Mouse (Mus musculus): Measurements from ENCODE around the gene Prdx6. TPM values are rescaled to one million over a fixed set of nuclear protein-coding genes. Genes with fewer than 3 reads are reported as not detected.

The Prdx6 gene
- polyA plus RNA-seq, 1 experiment from 2014 or later, result 490 TPM

DNA sequence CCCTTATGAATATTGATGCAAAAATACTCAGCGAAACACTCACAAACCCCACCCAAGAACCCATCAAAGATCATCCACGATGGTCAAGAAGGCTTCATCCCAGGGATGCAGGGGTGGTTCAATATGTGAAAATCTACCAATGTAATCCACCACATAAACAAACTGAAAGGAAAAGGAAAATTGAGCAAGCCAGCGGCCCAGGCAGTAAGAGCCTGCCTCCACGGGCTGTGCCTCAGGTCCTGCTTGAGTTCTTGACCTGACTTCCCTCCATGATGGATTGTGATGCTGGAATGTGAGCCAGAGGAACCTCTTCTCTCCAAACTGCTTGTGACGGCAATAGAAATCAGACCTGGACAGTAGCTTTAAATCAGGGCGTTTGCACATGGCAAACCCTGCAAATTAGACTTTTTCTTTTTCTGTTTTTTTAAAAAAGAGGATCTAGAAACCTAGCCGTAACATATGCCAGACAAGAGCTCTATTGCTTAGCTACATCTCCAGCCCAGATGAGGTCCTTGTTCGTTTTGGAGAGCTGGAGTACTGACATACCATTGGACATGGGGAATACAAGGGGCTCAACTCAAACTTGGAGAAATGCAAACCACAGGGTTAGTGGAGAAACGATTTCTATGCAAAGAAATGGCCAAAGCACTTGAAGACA, 60.6 kb downstream of the Prdx6 start:
- 79% methylated on average over 9 of the region's 9 CpGs for WGBS
- H3K4me1 ChIP-seq (replicated peaks), result no peaks in the 10 kb centered on the region; the same call in 1 of the 2 replicates
- no peaks in the 10 kb centered on the region for H3K27me3 ChIP-seq (ENCODE audit: insufficient read depth, poor library complexity, severe bottlenecking)
- no peak overlapping the region for H3K4me3 ChIP-seq
- H3K27ac ChIP-seq, result no peak overlapping the region
- H3K9me3 ChIP-seq, result 0 out of 2 replicates have a peak, but pooled peaks cover 2% of the 10 kb centered on the region
- H3K36me3 ChIP-seq, result no peaks in the 10 kb centered on the region
- DNase-seq (ENCODE audit: low spot score), result no peak

Other genes starting within 250 kb of the Prdx6 start
- gene Zbtb37, start 216.4 kb downstream of the Prdx6 start, polyA plus RNA-seq (2016; fragmentation: Nextera tagmentation; extraction: Ambion mirVana), result 7.4 and 7.9 TPM in 2 replicates
- 48.2 and 65.0 TPM in 2 replicates for gene Dars2, start 180.6 kb downstream of the Prdx6 start, polyA plus RNA-seq (2016; fragmentation: Nextera tagmentation; extraction: Ambion mirVana)
- 33.0 and 39.9 TPM in 2 replicates for gene Cenpl, start 180.5 kb downstream of the Prdx6 start, polyA plus RNA-seq (2016; fragmentation: Nextera tagmentation; extraction: Ambion mirVana)
- 15.5 and 15.6 TPM in 2 replicates for gene Klhl20, start 119.7 kb downstream of the Prdx6 start, polyA plus RNA-seq (2016; fragmentation: Nextera tagmentation; extraction: Ambion mirVana)
- 4.1 and 4.9 TPM in 2 replicates for gene Ankrd45, start 108.5 kb downstream of the Prdx6 start, polyA plus RNA-seq (2016; fragmentation: Nextera tagmentation; extraction: Ambion mirVana)
- gene Tex50, start 91.9 kb downstream of the Prdx6 start, polyA plus RNA-seq (2016; fragmentation: Nextera tagmentation; extraction: Ambion mirVana), result 0.13 and 0.45 TPM in 2 replicates
- 0.09 TPM in 1 of 2 replicates, not detected in the other for gene Tnfsf4, start 144.2 kb upstream of the Prdx6 start, polyA plus RNA-seq (2016; fragmentation: Nextera tagmentation; extraction: Ambion mirVana)
- gene Tnfsf18, start 243.4 kb upstream of the Prdx6 start, polyA plus RNA-seq (2016; fragmentation: Nextera tagmentation; extraction: Ambion mirVana), result not detected in 2 replicates